Mouse (Mus musculus) liver, adult 2 months (tissue): ENCODE results near the gene Tanc2.

ENCODE experiments used
- CTCF ChIP-seq: fragments of 200-500 bp; IDR thresholded peaks from 2 replicates; pipeline ENCODE4 v1.5.1; 2011; ENCODE audit warnings: low read depth, low read length, control low read depth
- POLR2A ChIP-seq: fragments of 200-500 bp; IDR thresholded peaks from 2 replicates; pipeline ENCODE4 v1.6.1; 2011; ENCODE audit warnings: low read length, control low read depth; ENCODE audit not compliant: insufficient read depth; ENCODE audit errors: extremely low read depth

- no peak for TF ChIP-seq CTCF
- no peak for TF ChIP-seq POLR2A
These were observed 379.2 kb downstream of the Tanc2 start for GRCm38 (mm10) chr11:105968948-105969347.
